Mouse (Mus musculus) macrophage (primary cell): ENCODE results near the gene S100pbp. TPM values are rescaled to one million over a fixed set of nuclear protein-coding genes. Genes with fewer than 3 reads are reported as not detected.

Source experiments
- polyA plus RNA-seq: library from polyadenylated mRNA; stranded (reverse); fragments of 250-400 nt; gene quantifications from 3 replicates; pipeline ENCODE4 v1.2.4, GENCODE M21; 2018; ENCODE audit warnings: inconsistent platforms

The S100pbp gene
- polyA plus RNA-seq, 1 experiment from 2014 or later = 12.7 TPM

Other genes with a start within 250 kb of the S100pbp start
- gene Azin2, start 227.3 kb downstream of the S100pbp start, polyA plus RNA-seq = 1.1 to 4.3 TPM (median 1.8 TPM) in 3 replicates
- 63.1 to 68.1 TPM (median 64.7 TPM) in 3 replicates for gene Ak2, start 197.8 kb downstream of the S100pbp start, polyA plus RNA-seq
- gene Rnf19b, start 131.5 kb downstream of the S100pbp start, polyA plus RNA-seq = 46.8 to 75.4 TPM (median 72.8 TPM) in 3 replicates
- not detected in 3 replicates for gene Tmem54, start 84.2 kb downstream of the S100pbp start, polyA plus RNA-seq
- gene Hpca, start 67.7 kb downstream of the S100pbp start, polyA plus RNA-seq = not detected in 3 replicates
- not detected in 3 replicates for gene Fndc5, start 52.7 kb downstream of the S100pbp start, polyA plus RNA-seq
- 13.2 to 26.2 TPM (median 14.8 TPM) in 3 replicates for gene Yars, start within 50 bp of the S100pbp start, polyA plus RNA-seq
- gene C77080, start 71.7 kb upstream of the S100pbp start, polyA plus RNA-seq = 33.1 to 77.6 TPM (median 57.0 TPM) in 3 replicates
- gene Sync, start 97.9 kb upstream of the S100pbp start, polyA plus RNA-seq = 0.06 TPM in 1 of 3 replicates, not detected in the others
- 32.9 to 76.1 TPM (median 53.5 TPM) in 3 replicates for gene Rbbp4, start 145.6 kb upstream of the S100pbp start, polyA plus RNA-seq
- 45.1 to 98.1 TPM (median 63.4 TPM) in 3 replicates for gene Zbtb8os, start 146.0 kb upstream of the S100pbp start, polyA plus RNA-seq
- 2.0 to 3.6 TPM (median 3.3 TPM) in 3 replicates for gene Zbtb8a, start 188.4 kb upstream of the S100pbp start, polyA plus RNA-seq